Mouse (Mus musculus) adrenal gland, postnatal 0 days (tissue): ENCODE results near the gene Sstr2. TPM values are rescaled to one million over a fixed set of nuclear protein-coding genes. Genes with fewer than 3 reads are reported as not detected.

Experiments
- polyA plus RNA-seq: library from polyadenylated mRNA; unstranded; fragments of >200 nt; fragmentation: Nextera tagmentation; extraction: Ambion mirVana; gene quantifications from 2 replicates; pipeline ENCODE4 v1.2.1, GENCODE M21; 2015

Sstr2 gene
- polyA plus RNA-seq = 4.3 and 4.5 TPM in 2 replicates

GRCm38 (mm10) chr11:113618672-113619419 lies at the start of gene Sstr2:
Gene Sstr2 (plus strand): TSS chr11:113619342.

GRCm38 (mm10) chr11:113648690-113649352 lies 29.7 kb downstream of the Sstr2 start, which contains the start of gene Cog1:
Gene Cog1 (plus strand): TSS chr11:113649169.

GRCm38 (mm10) chr11:113649353-113650210 lies 30.4 kb downstream of the Sstr2 start, which contains the start of gene Slc39a11:
Gene Slc39a11 (minus strand): TSS chr11:113650079.

Other genes with a start within 250 kb of the Sstr2 start
- gene Cog1, start 29.8 kb downstream of the Sstr2 start, polyA plus RNA-seq = 14.9 and 21.4 TPM in 2 replicates
- 17.1 and 24.4 TPM in 2 replicates for gene Slc39a11, start 30.7 kb downstream of the Sstr2 start, polyA plus RNA-seq
- 41.9 and 43.5 TPM in 2 replicates for gene Fam104a, start 64.8 kb downstream of the Sstr2 start, polyA plus RNA-seq
- 11.4 and 16.8 TPM in 2 replicates for gene D11Wsu47e, start 65.1 kb downstream of the Sstr2 start, polyA plus RNA-seq
- gene Cpsf4l, start 90.7 kb downstream of the Sstr2 start, polyA plus RNA-seq = 0.37 TPM in 1 of 2 replicates, not detected in the other
- 44.2 and 60.5 TPM in 2 replicates for gene Cdc42ep4, start 132.5 kb downstream of the Sstr2 start, polyA plus RNA-seq